Mouse (Mus musculus) limb, embryonic 11.5 days (tissue): Measurements from ENCODE around the gene Iqcf3. TPM values are rescaled to one million over a fixed set of nuclear protein-coding genes. Genes with fewer than 3 reads are reported as not detected.

Experiments used
- ATAC-seq: fragments of 200-750 bp; cut with Nextera tagmentation; 2 replicates; pipeline ENCODE4 v1.8.0; 2017; ENCODE audit warnings: low read depth; ENCODE audit not compliant: insufficient number of reproducible peaks, low FRiP score, low TSS enrichment
- DNase-seq: peaks from one replicate; pipeline ENCODE4 v3.0.0-alpha.2; 2015; ENCODE audit warnings: low spot score
- H3K27ac ChIP-seq: fragments of 300-500 bp; sonication (generic); replicated peaks from 2 replicates; pipeline ENCODE4 v1.5.1; 2014; ENCODE audit warnings: low read depth, mild to moderate bottlenecking, low read length
- H3K27me3 ChIP-seq: fragments of 300-500 bp; sonication (generic); 2 replicates; pipeline ENCODE4 v1.6.1; 2014; ENCODE audit warnings: mild to moderate bottlenecking, low read length, mixed read lengths; ENCODE audit not compliant: control insufficient read depth, insufficient read depth
- H3K36me3 ChIP-seq: fragments of 300-500 bp; sonication (generic); 2 replicates; pipeline ENCODE4 v1.6.1; 2014; ENCODE audit warnings: mild to moderate bottlenecking, low read length, moderate library complexity, mixed read lengths; ENCODE audit not compliant: control insufficient read depth, insufficient read depth
- H3K4me1 ChIP-seq: fragments of 300-500 bp; sonication (generic); 2 replicates; pipeline ENCODE4 v1.6.1; 2014; ENCODE audit warnings: low read length, mixed read lengths; ENCODE audit not compliant: control insufficient read depth, insufficient read depth
- H3K4me2 ChIP-seq: fragments of 300-500 bp; sonication (generic); 2 replicates; pipeline ENCODE4 v1.6.1; 2014; ENCODE audit warnings: low read depth, mild to moderate bottlenecking, moderate library complexity; ENCODE audit not compliant: severe bottlenecking
- H3K4me3 ChIP-seq: fragments of 300-500 bp; sonication (generic); 2 replicates; pipeline ENCODE4 v1.5.1; 2014; ENCODE audit warnings: low read depth, low read length
- H3K9ac ChIP-seq: fragments of 300-500 bp; sonication (generic); 2 replicates; pipeline ENCODE4 v1.6.1; 2014; ENCODE audit warnings: mild to moderate bottlenecking, low read length
- H3K9me3 ChIP-seq: fragments of 300-500 bp; sonication (generic); 2 replicates; pipeline ENCODE4 v1.6.1; 2016; ENCODE audit warnings: low read length; ENCODE audit not compliant: control insufficient read depth
- WGBS: fragments of 180-500 bp; shearing (Covaris S2); extraction: QIAGEN DNeasy Blood & Tissue Kit; methylation state at CpG from one replicate; pipeline ENCODE4 v1.1.7; 2014; 5-methylcytosine and 5-hydroxymethylcytosine counted together
- polyA plus RNA-seq: library from polyadenylated mRNA; unstranded; fragments of >200 nt; fragmentation: Nextera tagmentation; extraction: Ambion mirVana; gene quantifications from 2 replicates; pipeline ENCODE4 v1.2.1, GENCODE M21; 2014

The Iqcf3 gene
- polyA plus RNA-seq, 1 experiment from 2014 or later, result not detected

- H3K4me2 ChIP-seq, result peak within 1 kb of the TSS; percentile 98
- H3K4me3 ChIP-seq, result peak within 1 kb of the TSS; percentile 49
- no peaks in the 10 kb centered on the region for H3K9me3 ChIP-seq
- H3K9ac ChIP-seq, result peak within 1 kb of the TSS; percentile 83
- H3K27ac ChIP-seq, result peak within 1 kb of the TSS; percentile 51; the same call in 1 of the 2 replicates
- DNase-seq (no peak), ATAC-seq (0 out of 2 replicates have a peak, but pooled peaks have one; percentile 5)
- H3K27me3 ChIP-seq, result no peaks in the 10 kb centered on the region
- H3K4me1 ChIP-seq, result peaks cover 11% of the 10 kb centered on the region; the same call in 1 of the 2 replicates
- WGBS, result 29% methylated on average over 26 of the region's 26 CpGs
- peaks cover 8% of the 10 kb centered on the region for H3K36me3 ChIP-seq
Measured at GRCm38 (mm10) chr9:106465571-106466200, 95.7 kb downstream of the Iqcf3 start, which contains the start of gene Gpr62. Gene Gpr62 (minus strand): TSS chr9:106465938.

GRCm38 (mm10) chr9:106464751-106465541 lies 96.5 kb downstream of the Iqcf3 start:
- Histone ChIP-seq H3K9me3 (no peaks in the 10 kb centered on the region), H3K9ac (peak overlapping the region; percentile 83), H3K27me3 (no peaks in the 10 kb centered on the region), H3K4me1 (peaks cover 13% of the 10 kb centered on the region), H3K4me3 (peak overlapping the region; percentile 49), H3K36me3 (peaks cover 10% of the 10 kb centered on the region), H3K4me2 (peak overlapping the region; percentile 98), H3K27ac (peak overlapping the region; percentile 51; the same call in 1 of the 2 replicates)
- ATAC-seq (peak; percentile 63), DNase-seq (peak; percentile 77)
- 1% methylated on average over 90 of the region's 99 CpGs for WGBS

- Histone ChIP-seq H3K4me2 (no peak overlapping the region), H3K9me3 (no peaks in the 10 kb centered on the region), H3K27ac (no peak overlapping the region), H3K4me3 (no peak overlapping the region), H3K4me1 (peaks cover 14% of the 10 kb centered on the region), H3K27me3 (no peaks in the 10 kb centered on the region), H3K9ac (peak overlapping the region; percentile 9; the same call in 1 of the 2 replicates), H3K36me3 (peaks cover 10% of the 10 kb centered on the region)
- DNase-seq (no peak), ATAC-seq (no peak)
- 82% methylated on average over 21 of the region's 21 CpGs for WGBS
Measured at GRCm38 (mm10) chr9:106463122-106464063, 98.0 kb downstream of the Iqcf3 start.

- 87% methylated on average over 12 of the region's 12 CpGs for WGBS
- ATAC-seq (no peak), DNase-seq (no peak)
- H3K27me3 ChIP-seq, result no peaks in the 10 kb centered on the region
- no peak overlapping the region for H3K9ac ChIP-seq
- H3K36me3 ChIP-seq, result peaks cover 10% of the 10 kb centered on the region
- no peak overlapping the region for H3K27ac ChIP-seq
- H3K9me3 ChIP-seq, result no peaks in the 10 kb centered on the region
- peaks cover 21% of the 10 kb centered on the region for H3K4me1 ChIP-seq
- H3K4me3 ChIP-seq, result no peak overlapping the region
- no peak overlapping the region for H3K4me2 ChIP-seq
Measured at GRCm38 (mm10) chr9:106462430-106462800, 99.0 kb downstream of the Iqcf3 start.

DNA sequence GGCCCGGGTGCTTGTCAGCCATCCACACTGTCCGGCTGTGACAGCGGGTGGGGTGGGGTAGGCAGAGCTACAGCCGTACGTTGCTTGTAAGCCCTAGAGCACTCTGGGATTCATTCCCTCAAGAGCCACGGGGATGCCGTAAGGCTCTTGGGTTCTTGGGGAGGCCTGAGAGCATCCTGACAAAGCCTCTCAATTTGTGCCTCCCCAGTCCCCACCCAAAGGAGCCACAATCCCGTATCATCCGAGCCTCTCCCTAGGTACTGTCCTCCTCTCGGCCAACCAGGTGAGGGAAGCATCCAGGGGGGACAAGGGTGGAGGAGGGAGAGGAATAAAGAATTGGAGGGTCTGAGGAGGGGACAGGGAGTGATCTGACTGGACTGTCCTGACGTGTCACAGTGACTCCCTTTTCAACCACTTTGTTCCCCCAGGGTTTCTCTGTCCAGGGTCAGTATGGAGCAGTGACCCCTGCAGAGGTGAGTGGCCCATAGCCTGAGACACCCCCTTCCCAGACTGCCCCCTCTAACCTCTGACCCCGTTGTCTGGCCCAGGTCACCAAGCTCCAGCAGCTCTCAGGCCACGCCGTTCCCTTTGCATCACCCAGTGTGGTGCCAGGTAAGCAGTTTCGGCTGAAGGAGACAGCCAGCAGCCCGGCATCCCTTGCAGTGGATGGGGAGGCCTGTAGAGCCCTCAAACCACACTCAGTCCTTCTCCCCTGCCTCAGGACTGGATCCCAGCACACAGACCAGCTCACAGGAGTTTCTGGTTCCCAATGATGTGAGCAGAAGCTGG lies 99.6 kb downstream of the Iqcf3 start:
- peaks cover 10% of the 10 kb centered on the region for H3K36me3 ChIP-seq
- ATAC-seq (no peak), DNase-seq (no peak)
- H3K27ac ChIP-seq, result no peak overlapping the region
- WGBS, result 83% methylated on average over 16 of the region's 16 CpGs
- H3K4me3 ChIP-seq, result no peak overlapping the region
- no peak overlapping the region for H3K9ac ChIP-seq
- H3K9me3 ChIP-seq, result no peaks in the 10 kb centered on the region
- H3K4me1 ChIP-seq, result peaks cover 27% of the 10 kb centered on the region
- H3K27me3 ChIP-seq, result no peaks in the 10 kb centered on the region
- no peak overlapping the region for H3K4me2 ChIP-seq

- no peak overlapping the region for H3K4me2 ChIP-seq
- no peaks in the 10 kb centered on the region for H3K27me3 ChIP-seq
- no peak for DNase-seq
- H3K27ac ChIP-seq, result no peak overlapping the region
- H3K36me3 ChIP-seq, result peaks cover 10% of the 10 kb centered on the region
- H3K9me3 ChIP-seq, result no peaks in the 10 kb centered on the region
- no peak overlapping the region for H3K9ac ChIP-seq
- no peak overlapping the region for H3K4me3 ChIP-seq
- peaks cover 35% of the 10 kb centered on the region for H3K4me1 ChIP-seq
- ATAC-seq, result no peak
- WGBS, result 95% methylated on average over 9 of the region's 9 CpGs
Measured at GRCm38 (mm10) chr9:106461026-106461415, 100.4 kb downstream of the Iqcf3 start.

- ATAC-seq, result no peak
- Histone ChIP-seq H3K27me3 (no peaks in the 10 kb centered on the region), H3K4me2 (no peak overlapping the region), H3K27ac (no peak overlapping the region), H3K9ac (no peak overlapping the region), H3K36me3 (peaks cover 10% of the 10 kb centered on the region), H3K4me1 (peaks cover 37% of the 10 kb centered on the region), H3K4me3 (no peak overlapping the region), H3K9me3 (no peaks in the 10 kb centered on the region)
- WGBS, result 74% methylated on average over 18 of the region's 18 CpGs
- no peak for DNase-seq
Measured at GRCm38 (mm10) chr9:106460401-106461025, 100.9 kb downstream of the Iqcf3 start.
